Mouse (Mus musculus): ENCODE results near the gene Cyp4f17.

DNA sequence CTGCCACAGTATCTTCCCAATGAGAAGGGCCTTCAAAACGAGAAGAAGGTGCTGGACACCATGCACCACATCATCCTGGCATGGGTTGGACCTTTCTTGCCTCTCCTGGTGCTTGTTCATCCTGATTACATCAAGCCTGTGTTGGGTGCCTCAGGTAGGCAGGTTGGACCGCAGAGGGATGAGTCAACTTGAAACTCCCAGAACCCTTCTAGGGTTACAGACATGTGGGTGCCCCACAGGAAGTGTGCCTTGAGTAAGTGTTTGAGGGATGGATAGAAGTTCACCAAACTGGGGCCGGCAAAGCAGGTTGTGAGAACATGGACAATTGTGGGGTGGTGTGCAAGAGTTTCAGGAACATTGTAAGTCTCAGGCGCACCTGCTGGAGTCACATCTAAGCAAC, 35.1 kb upstream of the Cyp4f17 start:
- TF ChIP-seq CTCF (IDR thresholded peaks at IDR 0.05; ENCODE audit: low read depth) (no peak), EP300 (IDR thresholded peaks at IDR 0.05; ENCODE audit: low read depth) (no peak)
